Mouse (Mus musculus) layer of hippocampus, postnatal 36 days (tissue): ENCODE measurements at regions not wholly inside any gene's neighbourhood (a gene's known extent, or its start where the extent isn't known, plus 50 kb on each side); places are given as distances from the start of the nearest gene placed in this dataset.

Experiments
- DNase-seq, 2 experiments: peaks; one replicate each; pipeline ENCODE4 v3.0.0; 2022
- microRNA-seq, 2 experiments: library from miRNA; unstranded; fragments of <30 nt; microRNA quantifications; one replicate each; pipeline ENCODE4 v1.2.0; 2021

DNA sequence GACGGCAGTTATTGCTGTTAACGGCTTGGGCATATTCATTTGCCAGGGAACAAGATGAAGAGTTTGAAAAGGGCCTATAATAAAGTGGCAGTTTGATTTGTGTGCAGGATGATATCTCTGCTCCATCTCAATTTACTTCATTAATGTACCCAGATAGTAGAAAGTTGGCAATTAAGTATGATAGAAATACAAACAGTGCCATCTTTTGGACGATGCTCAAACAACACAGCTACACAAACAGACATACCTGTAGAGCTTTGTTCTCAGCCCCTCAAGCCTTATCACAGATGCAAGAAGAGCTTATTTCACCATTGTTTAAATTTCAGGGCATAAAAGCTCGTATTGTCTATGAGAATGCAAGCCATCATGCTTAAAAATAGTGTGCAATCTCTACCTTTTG is 82.2 kb downstream of the Tnfsf11 start:
- DNase-seq, result no peak

GRCm38 (mm10) chr14:78216229-78216963 is 91.4 kb downstream of the Tnfsf11 start:
- no peak for DNase-seq

- DNase-seq, result no peak
Observed at GRCm38 (mm10) chr14:78215491-78215890, 92.4 kb downstream of the Tnfsf11 start.

DNA sequence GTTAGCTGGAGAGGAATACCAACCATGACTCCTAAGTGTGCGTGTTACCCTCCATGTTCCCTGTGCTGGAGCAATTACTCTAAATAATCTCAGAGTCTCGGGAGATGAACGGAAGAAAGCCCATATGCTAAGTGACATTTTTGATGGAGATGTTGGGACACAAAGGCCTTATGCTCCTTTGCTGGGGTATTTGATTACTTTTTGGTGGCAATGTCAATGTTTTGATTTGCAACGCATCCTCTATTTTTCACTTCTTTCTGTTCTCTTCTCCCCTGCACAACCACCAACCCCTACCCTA is 103.3 kb downstream of the Tnfsf11 start:
- DNase-seq, result no peak

DNA sequence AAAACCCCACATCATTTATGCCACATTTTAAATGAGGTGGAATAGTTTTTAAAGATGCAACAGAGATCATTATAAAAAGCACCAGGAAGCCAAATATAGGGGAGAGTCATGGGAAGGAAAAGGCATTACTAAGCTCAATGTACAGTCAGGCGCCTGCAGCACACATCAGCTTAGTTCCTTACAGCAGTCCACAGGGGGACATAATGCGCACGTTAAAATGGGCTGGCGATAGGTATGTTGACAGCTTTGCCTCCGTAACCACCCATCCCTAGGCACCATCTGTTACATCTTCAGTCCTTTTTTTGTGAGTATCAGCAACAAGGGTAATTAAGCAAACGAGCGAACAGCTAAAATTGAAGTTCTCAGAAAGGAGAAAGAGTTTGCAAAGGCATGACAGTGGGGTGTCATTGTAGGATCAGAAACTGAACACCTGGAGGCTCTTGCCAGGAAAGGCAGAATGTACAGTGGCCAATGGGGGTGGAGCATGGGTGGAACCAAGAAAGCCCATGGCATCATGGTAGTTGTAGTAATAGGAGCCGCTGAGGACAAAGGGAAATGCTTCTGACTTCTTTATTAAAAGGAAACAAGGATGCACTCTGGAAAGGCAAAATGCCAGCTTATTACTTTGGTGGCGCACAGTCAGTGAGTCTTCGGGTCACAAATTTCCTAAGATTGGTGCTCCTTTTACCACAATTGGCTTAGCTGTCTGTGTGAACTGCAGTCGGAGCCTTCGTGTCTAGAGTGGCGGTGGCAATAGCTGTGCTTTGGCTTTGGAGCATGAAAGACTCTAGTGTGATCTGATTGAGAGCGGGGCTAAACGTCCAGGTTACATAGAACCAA is 103.9 kb downstream of the Tnfsf11 start:
- DNase-seq, result peak; percentile 25 to 35

- DNase-seq, result no peak
Observed at GRCm38 (mm10) chr14:78202781-78203180, 105.1 kb downstream of the Tnfsf11 start.

GRCm38 (mm10) chr14:78197483-78197882 is 108.7 kb upstream of the Fam216b start:
- no peak for DNase-seq

DNA sequence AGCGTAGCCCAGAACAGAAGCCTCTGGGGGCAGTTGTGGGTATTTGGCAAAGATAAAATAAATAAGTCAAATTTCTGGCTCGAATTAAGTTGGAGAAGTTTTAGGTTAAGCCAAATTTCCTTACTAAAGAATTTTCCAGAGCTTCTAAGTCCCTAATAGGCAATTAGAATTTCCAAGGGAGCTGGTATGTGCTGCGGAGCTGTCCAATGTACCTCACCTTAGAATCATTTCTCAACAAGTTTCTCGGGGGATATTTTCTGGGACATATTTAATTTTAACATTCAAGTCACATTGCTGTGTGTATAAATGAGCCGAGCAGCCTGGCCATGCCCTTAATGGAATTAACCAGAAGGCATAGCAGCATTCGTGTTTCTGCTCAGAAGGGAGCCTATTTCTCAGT is 90.8 kb upstream of the Fam216b start:
- DNase-seq, result no peak

DNA sequence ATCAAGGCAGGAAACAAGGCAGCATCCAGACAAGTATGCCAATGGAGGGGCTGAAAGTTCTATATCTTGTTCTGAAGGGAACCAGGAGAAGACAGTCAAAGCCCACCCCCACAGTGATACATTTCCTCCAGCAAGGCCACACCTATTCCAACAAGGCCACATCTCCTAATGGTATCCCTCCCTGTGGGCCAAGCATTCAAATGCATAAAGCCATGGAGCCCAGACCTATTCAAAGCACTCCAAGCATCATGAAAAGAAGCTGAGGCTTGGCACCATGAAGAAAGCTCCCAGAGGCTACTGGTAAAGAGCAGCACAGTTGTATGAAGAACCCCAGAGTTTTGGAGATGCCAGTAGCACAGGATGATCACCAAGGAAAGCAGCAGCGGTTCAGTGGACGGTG is 84.6 kb upstream of the Fam216b start:
- no peak for DNase-seq

GRCm38 (mm10) chr14:78172956-78173355 is 84.1 kb upstream of the Fam216b start:
- no peak for DNase-seq

DNA sequence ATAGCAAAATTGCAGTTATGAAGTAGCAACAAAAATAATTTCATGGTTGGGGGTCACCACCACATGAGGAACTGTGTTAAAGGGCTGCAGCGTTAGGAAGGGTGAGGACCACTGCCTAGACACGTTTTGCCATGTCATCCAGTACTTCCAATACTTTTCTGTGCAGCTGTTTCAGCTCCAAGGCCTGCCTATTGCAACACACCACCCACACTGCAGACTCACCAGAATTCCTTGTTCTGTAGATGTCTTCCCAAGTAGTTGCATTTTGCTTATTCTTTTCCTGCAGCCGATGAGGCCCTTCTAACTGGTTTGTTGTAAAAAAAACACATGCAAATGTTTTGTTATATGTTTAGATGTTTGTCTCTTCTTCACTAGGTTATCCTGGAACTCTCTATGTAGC is 72.0 kb upstream of the Fam216b start:
- DNase-seq, result no peak

GRCm38 (mm10) chr14:78159567-78159966 is 70.8 kb upstream of the Fam216b start:
- no peak for DNase-seq

GRCm38 (mm10) chr14:78157660-78158059 is 68.9 kb upstream of the Fam216b start:
- no peak for DNase-seq

GRCm38 (mm10) chr14:78148851-78149250 is 60.0 kb upstream of the Fam216b start:
- DNase-seq, result no peak

- DNase-seq, result no peak
Observed at GRCm38 (mm10) chr14:78143751-78144150, 54.9 kb upstream of the Fam216b start.

Small RNAs in the stretch of these regions (microRNA-seq; reads per million reads assigned to microRNA genes)
- 0 reads per million in 2 experiments for gene Mir1971
